Mouse (Mus musculus): ENCODE data around the gene Papln. TPM values are rescaled to one million over a fixed set of nuclear protein-coding genes. Genes with fewer than 3 reads are reported as not detected.
A peak's percentile ranks its signal among the peaks of the same experiment; 100 is the strongest.

Gene Papln
- polyA plus RNA-seq, 1 experiment from 2014 or later = 3.0 TPM

- H3K36me3 ChIP-seq (ENCODE audit: insufficient read depth, low read length) = no peaks in the 10 kb centered on the region
- H3K27me3 ChIP-seq (ENCODE audit: insufficient read depth, low read length) = no peaks in the 10 kb centered on the region
- H3K4me1 ChIP-seq (ENCODE audit: insufficient read depth, low read length) = no peaks in the 10 kb centered on the region
- no peaks in the 10 kb centered on the region for H3K9me3 ChIP-seq (ENCODE audit: low read length)
- H3K9ac ChIP-seq (replicated peaks; ENCODE audit: low read length) = no peak overlapping the region
- ATAC-seq (ENCODE audit: low FRiP score, low TSS enrichment) = no peak
- 64% methylated on average over 7 of the region's 7 CpGs for WGBS
- no peak overlapping the region for H3K27ac ChIP-seq (ENCODE audit: low read length)
- H3K4me3 ChIP-seq (ENCODE audit: low read length) = no peak overlapping the region
- no peak overlapping the region for H3K4me2 ChIP-seq (replicated peaks; ENCODE audit: low read depth, low read length)
These were observed 17.8 kb downstream of the Papln start for GRCm38 (mm10) chr12:83781204-83781603.

DNA sequence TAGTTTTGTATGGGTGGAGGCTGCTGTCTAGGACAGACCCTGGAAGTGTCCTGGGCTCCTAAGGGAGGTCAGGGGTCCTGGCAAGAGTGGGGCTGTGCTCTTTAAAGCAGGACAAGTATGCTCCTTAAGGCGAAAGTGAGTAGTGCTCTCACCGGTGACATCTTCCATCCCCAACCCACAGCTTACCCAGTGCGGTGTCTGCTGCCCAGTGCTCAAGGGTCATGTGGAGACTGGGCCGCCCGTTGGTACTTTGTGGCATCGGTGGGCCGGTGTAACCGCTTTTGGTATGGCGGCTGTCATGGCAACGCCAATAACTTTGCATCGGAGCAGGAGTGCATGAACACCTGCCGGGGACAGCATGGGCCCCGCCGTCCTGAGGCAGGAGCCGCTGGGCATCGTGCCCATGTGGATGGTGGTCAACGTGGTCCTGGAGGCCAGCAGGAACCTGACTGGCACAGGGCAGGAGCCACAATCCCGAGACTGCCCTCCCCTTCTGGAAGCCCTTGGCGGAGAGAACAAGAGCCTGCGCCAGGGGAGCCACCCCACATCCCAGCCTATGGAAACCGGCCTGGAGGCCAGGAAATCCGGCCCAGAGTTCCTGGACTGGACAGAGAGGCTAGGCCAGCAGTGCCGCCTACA, 18.3 kb downstream of the Papln start:
- no peaks in the 10 kb centered on the region for H3K4me1 ChIP-seq (ENCODE audit: insufficient read depth, low read length)
- no peak overlapping the region for H3K4me2 ChIP-seq (replicated peaks; ENCODE audit: low read depth, low read length)
- H3K9me3 ChIP-seq (ENCODE audit: low read length) = no peaks in the 10 kb centered on the region
- H3K36me3 ChIP-seq (ENCODE audit: insufficient read depth, low read length) = no peaks in the 10 kb centered on the region
- no peaks in the 10 kb centered on the region for H3K27me3 ChIP-seq (ENCODE audit: insufficient read depth, low read length)
- no peak overlapping the region for H3K4me3 ChIP-seq (ENCODE audit: low read length)
- H3K27ac ChIP-seq (ENCODE audit: low read length) = no peak overlapping the region
- WGBS = 83% methylated on average over 23 of the region's 23 CpGs
- no peak overlapping the region for H3K9ac ChIP-seq (replicated peaks; ENCODE audit: low read length)
- no peak for ATAC-seq (ENCODE audit: low FRiP score, low TSS enrichment)

DNA sequence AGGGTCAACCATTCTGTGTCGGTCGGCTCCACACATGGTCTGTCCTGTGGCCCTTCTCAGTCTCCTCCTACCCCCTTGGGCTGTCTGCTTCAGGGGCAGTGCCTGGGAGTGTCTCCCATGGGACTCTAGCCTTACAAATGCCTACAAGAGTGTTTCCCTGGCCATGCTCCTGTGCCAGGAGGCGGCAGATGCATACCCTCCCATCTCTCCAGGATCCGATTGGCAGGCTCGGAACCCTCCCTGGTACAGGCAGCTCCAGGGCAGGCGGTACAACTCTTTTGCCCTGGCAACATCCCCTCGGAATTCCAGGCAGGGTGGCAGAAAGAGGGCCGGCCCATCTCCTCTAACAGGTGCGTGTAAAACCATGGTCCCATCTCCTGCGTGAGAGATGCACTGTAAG, 19.2 kb downstream of the Papln start:
- no peak overlapping the region for H3K9ac ChIP-seq (replicated peaks; ENCODE audit: low read length)
- no peaks in the 10 kb centered on the region for H3K36me3 ChIP-seq (ENCODE audit: insufficient read depth, low read length)
- no peak overlapping the region for H3K4me3 ChIP-seq (ENCODE audit: low read length)
- no peaks in the 10 kb centered on the region for H3K4me1 ChIP-seq (ENCODE audit: insufficient read depth, low read length)
- H3K27me3 ChIP-seq (ENCODE audit: insufficient read depth, low read length) = no peaks in the 10 kb centered on the region
- H3K9me3 ChIP-seq (ENCODE audit: low read length) = no peaks in the 10 kb centered on the region
- no peak overlapping the region for H3K27ac ChIP-seq (ENCODE audit: low read length)
- ATAC-seq (ENCODE audit: low FRiP score, low TSS enrichment) = no peak
- WGBS = 88% methylated on average over 10 of the region's 10 CpGs
- no peak overlapping the region for H3K4me2 ChIP-seq (replicated peaks; ENCODE audit: low read depth, low read length)

- no peaks in the 10 kb centered on the region for H3K36me3 ChIP-seq (ENCODE audit: insufficient read depth, low read length)
- 73% methylated on average over 4 of the region's 4 CpGs for WGBS
- no peaks in the 10 kb centered on the region for H3K27me3 ChIP-seq (ENCODE audit: insufficient read depth, low read length)
- H3K9ac ChIP-seq (replicated peaks; ENCODE audit: low read length) = no peak overlapping the region
- ATAC-seq (ENCODE audit: low FRiP score, low TSS enrichment) = no peak
- H3K4me1 ChIP-seq (ENCODE audit: insufficient read depth, low read length) = peaks cover 2% of the 10 kb centered on the region; the same call in 1 of the 2 replicates
- no peak overlapping the region for H3K4me2 ChIP-seq (replicated peaks; ENCODE audit: low read depth, low read length)
- no peaks in the 10 kb centered on the region for H3K9me3 ChIP-seq (ENCODE audit: low read length)
- H3K4me3 ChIP-seq (ENCODE audit: low read length) = no peak overlapping the region
- no peak overlapping the region for H3K27ac ChIP-seq (ENCODE audit: low read length)
These were observed 21.9 kb downstream of the Papln start for GRCm38 (mm10) chr12:83785305-83785704.

GRCm38 (mm10) chr12:83789051-83789780, 25.8 kb downstream of the Papln start:
- Histone ChIP-seq H3K9me3 (ENCODE audit: low read length) (no peaks in the 10 kb centered on the region), H3K36me3 (ENCODE audit: insufficient read depth, low read length) (peaks cover 10% of the 10 kb centered on the region), H3K4me1 (ENCODE audit: insufficient read depth, low read length) (peaks cover 20% of the 10 kb centered on the region), H3K27ac (ENCODE audit: low read length) (no peak overlapping the region), H3K27me3 (ENCODE audit: insufficient read depth, low read length) (no peaks in the 10 kb centered on the region), H3K9ac (replicated peaks; ENCODE audit: low read length) (no peak overlapping the region), H3K4me3 (ENCODE audit: low read length) (no peak overlapping the region), H3K4me2 (replicated peaks; ENCODE audit: low read depth, low read length) (no peak overlapping the region)
- 86% methylated on average over 17 of the region's 17 CpGs for WGBS
- no peak for ATAC-seq (ENCODE audit: low FRiP score, low TSS enrichment)

DNA sequence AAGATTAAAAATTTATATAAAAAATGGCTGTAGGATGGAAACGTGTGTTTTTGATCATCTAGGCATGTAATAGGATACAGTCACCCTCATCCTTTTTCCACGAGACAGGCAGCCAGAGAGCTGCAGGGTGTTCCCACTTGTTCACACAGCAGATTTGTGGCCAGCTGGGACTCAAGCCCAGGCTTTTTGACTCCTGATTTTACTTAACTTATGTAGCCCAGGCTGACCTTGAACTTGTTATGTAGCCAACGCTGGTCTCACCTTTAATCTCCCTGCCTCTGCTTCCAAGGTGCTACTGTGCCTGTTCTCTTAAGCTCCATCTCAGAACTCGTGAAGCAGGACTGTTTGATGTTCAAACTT, 26.3 kb downstream of the Papln start:
- Histone ChIP-seq H3K9ac (replicated peaks; ENCODE audit: low read length) (no peak overlapping the region), H3K4me2 (replicated peaks; ENCODE audit: low read depth, low read length) (no peak overlapping the region), H3K4me1 (ENCODE audit: insufficient read depth, low read length) (peaks cover 20% of the 10 kb centered on the region), H3K9me3 (ENCODE audit: low read length) (no peaks in the 10 kb centered on the region), H3K27ac (ENCODE audit: low read length) (no peak overlapping the region), H3K36me3 (ENCODE audit: insufficient read depth, low read length) (peaks cover 10% of the 10 kb centered on the region), H3K4me3 (ENCODE audit: low read length) (no peak overlapping the region), H3K27me3 (ENCODE audit: insufficient read depth, low read length) (no peaks in the 10 kb centered on the region)
- 26% methylated on average over 4 of the region's 4 CpGs for WGBS
- no peak for ATAC-seq (ENCODE audit: low FRiP score, low TSS enrichment)

- Histone ChIP-seq H3K9ac (replicated peaks; ENCODE audit: low read length) (no peak overlapping the region), H3K27me3 (ENCODE audit: insufficient read depth, low read length) (no peaks in the 10 kb centered on the region), H3K4me2 (replicated peaks; ENCODE audit: low read depth, low read length) (no peak overlapping the region), H3K4me3 (ENCODE audit: low read length) (no peak overlapping the region), H3K4me1 (ENCODE audit: insufficient read depth, low read length) (peaks cover 20% of the 10 kb centered on the region), H3K9me3 (ENCODE audit: low read length) (no peaks in the 10 kb centered on the region), H3K27ac (ENCODE audit: low read length) (no peak overlapping the region), H3K36me3 (ENCODE audit: insufficient read depth, low read length) (peaks cover 18% of the 10 kb centered on the region)
- no peak for ATAC-seq (ENCODE audit: low FRiP score, low TSS enrichment)
- 86% methylated on average over 4 of the region's 4 CpGs for WGBS
These were observed 27.3 kb downstream of the Papln start for GRCm38 (mm10) chr12:83790749-83791148.

- Histone ChIP-seq H3K4me1 (ENCODE audit: insufficient read depth, low read length) (peaks cover 20% of the 10 kb centered on the region), H3K9me3 (ENCODE audit: low read length) (no peaks in the 10 kb centered on the region), H3K27me3 (ENCODE audit: insufficient read depth, low read length) (no peaks in the 10 kb centered on the region), H3K36me3 (ENCODE audit: insufficient read depth, low read length) (peaks cover 24% of the 10 kb centered on the region), H3K27ac (ENCODE audit: low read length) (0 out of 2 replicates have a peak overlapping the region, but pooled peaks have one; percentile 71), H3K4me3 (ENCODE audit: low read length) (no peak overlapping the region), H3K9ac (replicated peaks; ENCODE audit: low read length) (no peak overlapping the region), H3K4me2 (replicated peaks; ENCODE audit: low read depth, low read length) (no peak overlapping the region)
- no peak for ATAC-seq (ENCODE audit: low FRiP score, low TSS enrichment)
- 73% methylated on average over 10 of the region's 10 CpGs for WGBS
These were observed 28.3 kb downstream of the Papln start for GRCm38 (mm10) chr12:83791737-83792136.

GRCm38 (mm10) chr12:83792706-83793410, 29.4 kb downstream of the Papln start:
- H3K9me3 ChIP-seq (ENCODE audit: low read length) = no peaks in the 10 kb centered on the region
- no peaks in the 10 kb centered on the region for H3K27me3 ChIP-seq (ENCODE audit: insufficient read depth, low read length)
- H3K36me3 ChIP-seq (ENCODE audit: insufficient read depth, low read length) = peaks cover 27% of the 10 kb centered on the region
- H3K4me2 ChIP-seq (replicated peaks; ENCODE audit: low read depth, low read length) = no peak overlapping the region
- no peak overlapping the region for H3K4me3 ChIP-seq (ENCODE audit: low read length)
- peaks cover 20% of the 10 kb centered on the region for H3K4me1 ChIP-seq (ENCODE audit: insufficient read depth, low read length)
- peak overlapping the region; percentile 71 for H3K27ac ChIP-seq (ENCODE audit: low read length)
- 29% methylated on average over 10 of the region's 10 CpGs for WGBS
- peak; percentile 85 for ATAC-seq (ENCODE audit: low FRiP score, low TSS enrichment)
- no peak overlapping the region for H3K9ac ChIP-seq (replicated peaks; ENCODE audit: low read length)

DNA sequence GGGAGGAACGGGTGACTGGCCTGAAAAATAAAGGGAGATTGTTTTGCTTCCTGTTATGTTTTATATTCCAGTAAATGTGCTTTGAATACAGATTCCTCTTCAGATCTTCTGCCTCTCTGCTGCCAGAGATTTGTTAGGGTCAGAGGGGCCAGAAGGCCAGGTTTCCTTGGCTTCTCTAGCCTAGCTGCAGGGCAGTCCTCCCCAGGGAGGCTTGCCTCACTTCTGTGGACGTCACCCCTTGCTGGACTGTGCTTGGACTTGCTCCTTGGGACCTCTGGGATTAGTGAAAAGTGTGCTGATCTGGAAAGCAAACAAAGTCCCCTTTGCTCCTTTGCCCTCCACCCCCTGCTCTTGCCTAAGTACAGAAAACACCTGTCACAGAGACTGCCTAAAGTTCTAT, 31.6 kb downstream of the Papln start:
- Histone ChIP-seq H3K36me3 (ENCODE audit: insufficient read depth, low read length) (peaks cover 44% of the 10 kb centered on the region), H3K4me3 (ENCODE audit: low read length) (no peak overlapping the region), H3K27me3 (ENCODE audit: insufficient read depth, low read length) (no peaks in the 10 kb centered on the region), H3K9me3 (ENCODE audit: low read length) (no peaks in the 10 kb centered on the region), H3K4me2 (replicated peaks; ENCODE audit: low read depth, low read length) (no peak overlapping the region), H3K27ac (ENCODE audit: low read length) (peak overlapping the region; percentile 27; the same call in 1 of the 2 replicates), H3K4me1 (ENCODE audit: insufficient read depth, low read length) (peaks cover 18% of the 10 kb centered on the region), H3K9ac (replicated peaks; ENCODE audit: low read length) (no peak overlapping the region)
- 18% methylated on average over 2 of the region's 2 CpGs for WGBS
- 0 out of 2 replicates have a peak, but pooled peaks have one; percentile 47 for ATAC-seq (ENCODE audit: low FRiP score, low TSS enrichment)

All from kidney, embryonic 16.5 days (tissue).